Mouse (Mus musculus): ENCODE measurements around the gene Sf3b3. TPM values are rescaled to one million over a fixed set of nuclear protein-coding genes. Genes with fewer than 3 reads are reported as not detected.

Gene Sf3b3
- polyA plus RNA-seq, 1 experiment: 81.3 TPM

- TF ChIP-seq POLR2A (IDR thresholded peaks at IDR 0.05; ENCODE audit: borderline replicate concordance, extremely low read depth, insufficient read depth, insufficient read length, poor library complexity, severe bottlenecking) (no peak), CTCF (IDR thresholded peaks at IDR 0.05; ENCODE audit: borderline replicate concordance, extremely low read depth, insufficient read depth, insufficient read length) (no peak)
- DNase-seq (ENCODE audit: low read depth): no peak
Observed at GRCm38 (mm10) chr8:110845821-110846404, 674 bp downstream of the Sf3b3 start.

DNA sequence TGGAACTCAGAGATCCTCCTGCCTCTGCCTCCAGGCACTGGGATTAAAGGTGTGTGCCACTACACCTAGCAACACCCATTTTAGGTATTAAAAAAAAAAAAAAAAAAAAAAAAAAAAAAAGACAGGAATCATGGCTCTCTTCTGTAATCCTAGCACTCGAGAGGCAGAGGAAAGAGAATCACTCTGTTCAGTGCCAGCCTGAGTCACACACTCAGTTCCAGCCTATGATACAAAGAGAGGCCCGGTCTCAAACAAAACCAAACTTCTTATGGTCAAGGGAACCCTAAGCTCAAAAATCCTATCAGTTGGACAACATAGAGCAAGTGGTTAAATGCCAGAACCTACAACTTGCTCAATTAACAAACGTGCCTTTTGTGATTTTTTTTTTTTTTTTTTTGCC lies 1.6 kb downstream of the Sf3b3 start:
- TF ChIP-seq POLR2A (IDR thresholded peaks at IDR 0.05; ENCODE audit: borderline replicate concordance, extremely low read depth, insufficient read depth, insufficient read length, poor library complexity, severe bottlenecking) (no peak), CTCF (IDR thresholded peaks at IDR 0.05; ENCODE audit: borderline replicate concordance, extremely low read depth, insufficient read depth, insufficient read length) (no peak)
- DNase-seq (ENCODE audit: low read depth): no peak

DNA sequence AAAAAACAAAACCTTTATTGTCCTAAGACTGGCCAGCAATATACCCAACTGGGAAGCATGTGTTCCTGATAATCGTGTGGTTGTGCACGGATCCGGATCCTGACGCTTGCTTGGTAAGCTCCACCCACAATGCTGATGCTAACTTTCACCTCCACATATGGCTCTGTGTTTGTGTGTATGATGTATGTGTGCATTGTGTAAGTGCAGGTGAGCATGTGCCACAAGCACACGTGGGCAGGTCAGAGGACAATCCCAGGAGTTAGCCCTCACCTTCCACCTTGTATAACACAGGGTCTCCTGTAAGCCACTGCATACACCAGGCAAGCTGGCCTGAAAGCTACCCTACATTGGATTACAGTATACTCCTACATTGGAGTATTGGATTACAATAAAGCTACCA lies 3.4 kb downstream of the Sf3b3 start:
- TF ChIP-seq POLR2A (IDR thresholded peaks at IDR 0.05; ENCODE audit: borderline replicate concordance, extremely low read depth, insufficient read depth, insufficient read length, poor library complexity, severe bottlenecking) (no peak), CTCF (IDR thresholded peaks at IDR 0.05; ENCODE audit: borderline replicate concordance, extremely low read depth, insufficient read depth, insufficient read length) (no peak)
- no peak for DNase-seq (ENCODE audit: low read depth)

GRCm38 (mm10) chr8:110842012-110842574 lies 4.5 kb downstream of the Sf3b3 start:
- DNase-seq (ENCODE audit: low read depth): no peak
- TF ChIP-seq CTCF (IDR thresholded peaks at IDR 0.05; ENCODE audit: borderline replicate concordance, extremely low read depth, insufficient read depth, insufficient read length) (no peak), POLR2A (IDR thresholded peaks at IDR 0.05; ENCODE audit: borderline replicate concordance, extremely low read depth, insufficient read depth, insufficient read length, poor library complexity, severe bottlenecking) (no peak)

GRCm38 (mm10) chr8:110831956-110832355 lies 14.6 kb downstream of the Sf3b3 start:
- TF ChIP-seq CTCF (IDR thresholded peaks at IDR 0.05; ENCODE audit: borderline replicate concordance, extremely low read depth, insufficient read depth, insufficient read length) (no peak), POLR2A (IDR thresholded peaks at IDR 0.05; ENCODE audit: borderline replicate concordance, extremely low read depth, insufficient read depth, insufficient read length, poor library complexity, severe bottlenecking) (no peak)

DNA sequence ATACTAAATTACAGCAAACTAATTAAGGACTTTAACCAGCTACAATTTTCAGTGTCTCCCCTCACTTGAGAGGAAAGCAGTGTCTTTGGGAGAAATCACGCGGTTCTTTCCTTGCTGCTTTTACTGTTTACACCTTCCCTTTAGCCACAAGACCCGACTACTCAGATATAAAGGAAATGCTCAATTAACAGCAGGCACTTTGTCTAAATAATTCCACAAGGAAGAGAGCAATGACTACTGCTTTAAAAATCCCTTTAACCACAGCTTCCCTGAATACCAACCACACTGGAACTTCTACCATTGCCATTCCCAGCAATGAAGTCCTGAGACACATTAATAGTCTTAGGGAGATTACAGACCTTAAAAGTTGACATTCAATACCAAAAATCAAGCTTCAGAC lies 18.1 kb downstream of the Sf3b3 start:
- TF ChIP-seq POLR2A (IDR thresholded peaks at IDR 0.05; ENCODE audit: borderline replicate concordance, extremely low read depth, insufficient read depth, insufficient read length, poor library complexity, severe bottlenecking) (no peak), CTCF (IDR thresholded peaks at IDR 0.05; ENCODE audit: borderline replicate concordance, extremely low read depth, insufficient read depth, insufficient read length) (no peak)
- DNase-seq (ENCODE audit: low read depth): no peak

More at GRCm38 (mm10) chr8:110831956-110832355, 14.6 kb downstream of the Sf3b3 start:
- no peak for DNase-seq (ENCODE audit: low read depth)

DNA sequence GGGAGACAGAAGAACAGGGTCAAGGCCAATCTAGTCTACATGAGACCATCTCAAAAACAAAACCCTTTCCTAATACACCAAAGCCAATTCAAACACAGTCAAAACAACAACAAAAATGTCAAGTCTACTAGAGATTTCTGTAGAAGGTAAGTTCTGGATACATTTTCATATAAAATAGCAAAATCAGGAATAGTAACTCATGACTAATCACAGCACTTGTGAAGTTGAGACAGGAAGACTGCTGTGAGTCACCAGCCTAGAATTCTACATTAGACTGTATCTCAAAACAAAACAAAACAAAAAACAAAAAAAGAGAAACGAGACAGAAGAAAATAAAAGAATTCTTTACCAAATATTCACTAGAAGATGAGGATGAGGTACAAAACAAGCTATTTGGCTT lies 21.7 kb downstream of the Sf3b3 start:
- no peak for DNase-seq (ENCODE audit: low read depth)

DNA sequence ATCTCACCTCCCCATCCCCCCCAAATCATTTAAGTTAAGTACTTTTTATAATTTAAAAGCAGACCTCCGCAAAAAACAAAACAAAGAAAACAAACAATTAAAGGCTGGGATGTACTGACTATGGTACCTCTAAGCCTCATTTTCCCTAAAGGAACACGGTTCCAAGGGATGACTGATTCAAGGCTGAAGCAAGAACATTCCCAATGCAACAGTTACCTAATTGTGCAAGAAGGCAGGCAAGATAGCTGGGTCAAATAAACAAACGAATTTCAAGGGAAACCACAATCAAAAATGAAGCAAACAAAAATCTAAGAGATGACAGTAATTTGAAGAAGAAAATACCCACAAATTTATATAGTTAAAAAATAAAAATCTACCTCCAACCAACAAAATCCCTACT lies 24.6 kb downstream of the Sf3b3 start:
- TF ChIP-seq POLR2A (IDR thresholded peaks at IDR 0.05; ENCODE audit: borderline replicate concordance, extremely low read depth, insufficient read depth, insufficient read length, poor library complexity, severe bottlenecking): no peak
- TF ChIP-seq CTCF (IDR thresholded peaks at IDR 0.05; ENCODE audit: borderline replicate concordance, extremely low read depth, insufficient read depth, insufficient read length): no peak
- DNase-seq (ENCODE audit: low read depth): no peak

More for the DNA sequence above, 21.7 kb downstream of the Sf3b3 start:
- TF ChIP-seq CTCF (IDR thresholded peaks at IDR 0.05; ENCODE audit: borderline replicate concordance, extremely low read depth, insufficient read depth, insufficient read length) (no peak), POLR2A (IDR thresholded peaks at IDR 0.05; ENCODE audit: borderline replicate concordance, extremely low read depth, insufficient read depth, insufficient read length, poor library complexity, severe bottlenecking) (no peak)

DNA sequence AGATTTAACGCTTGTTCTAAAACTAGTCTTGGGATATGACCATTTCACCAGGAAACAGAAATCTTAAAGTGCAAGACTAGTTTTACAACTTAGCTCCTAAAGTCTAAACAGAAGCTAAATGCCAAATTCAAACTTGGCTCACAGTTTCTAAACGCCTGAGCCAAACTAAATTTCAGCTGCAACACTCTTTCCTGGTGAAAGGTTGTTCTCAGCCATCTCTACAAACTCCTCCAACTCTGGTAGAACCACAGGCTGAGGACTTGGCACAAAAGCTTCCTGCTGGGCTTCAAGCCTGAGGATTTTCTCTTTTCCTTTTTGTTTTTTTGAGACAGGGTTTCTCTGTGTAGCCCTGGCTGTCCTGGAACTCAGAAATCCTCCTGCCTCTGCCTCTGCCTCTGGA lies 26.3 kb downstream of the Sf3b3 start:
- TF ChIP-seq POLR2A (IDR thresholded peaks at IDR 0.05; ENCODE audit: borderline replicate concordance, extremely low read depth, insufficient read depth, insufficient read length, poor library complexity, severe bottlenecking): no peak
- peak; percentile 20 for DNase-seq (ENCODE audit: low read depth)

- DNase-seq (ENCODE audit: low read depth): peak; percentile 41
- TF ChIP-seq CTCF (IDR thresholded peaks at IDR 0.05; ENCODE audit: borderline replicate concordance, extremely low read depth, insufficient read depth, insufficient read length) (no peak; the same call in 1 of the 2 replicates), POLR2A (IDR thresholded peaks at IDR 0.05; ENCODE audit: borderline replicate concordance, extremely low read depth, insufficient read depth, insufficient read length, poor library complexity, severe bottlenecking) (no peak)
Observed at GRCm38 (mm10) chr8:110818593-110818992, 28.0 kb downstream of the Sf3b3 start.

- no peak for DNase-seq (ENCODE audit: low read depth)
- TF ChIP-seq POLR2A (IDR thresholded peaks at IDR 0.05; ENCODE audit: borderline replicate concordance, extremely low read depth, insufficient read depth, insufficient read length, poor library complexity, severe bottlenecking): no peak
- TF ChIP-seq CTCF (IDR thresholded peaks at IDR 0.05; ENCODE audit: borderline replicate concordance, extremely low read depth, insufficient read depth, insufficient read length): no peak
Observed at GRCm38 (mm10) chr8:110816990-110817389, 29.6 kb downstream of the Sf3b3 start.

- no peak for TF ChIP-seq CTCF (IDR thresholded peaks at IDR 0.05; ENCODE audit: borderline replicate concordance, extremely low read depth, insufficient read depth, insufficient read length)
- no peak for TF ChIP-seq POLR2A (IDR thresholded peaks at IDR 0.05; ENCODE audit: borderline replicate concordance, extremely low read depth, insufficient read depth, insufficient read length, poor library complexity, severe bottlenecking)
- DNase-seq (ENCODE audit: low read depth): no peak
Observed at GRCm38 (mm10) chr8:110815308-110815707, 31.3 kb downstream of the Sf3b3 start.
